Mouse (Mus musculus): ENCODE measurements around the gene Igfbp5. TPM values are rescaled to one million over a fixed set of nuclear protein-coding genes. Genes with fewer than 3 reads are reported as not detected.
A peak's percentile ranks its signal among the peaks of the same experiment; 100 is the strongest.

Gene Igfbp5
- polyA plus RNA-seq, 1 experiment from 2014 or later, result 14.3 TPM

DNA sequence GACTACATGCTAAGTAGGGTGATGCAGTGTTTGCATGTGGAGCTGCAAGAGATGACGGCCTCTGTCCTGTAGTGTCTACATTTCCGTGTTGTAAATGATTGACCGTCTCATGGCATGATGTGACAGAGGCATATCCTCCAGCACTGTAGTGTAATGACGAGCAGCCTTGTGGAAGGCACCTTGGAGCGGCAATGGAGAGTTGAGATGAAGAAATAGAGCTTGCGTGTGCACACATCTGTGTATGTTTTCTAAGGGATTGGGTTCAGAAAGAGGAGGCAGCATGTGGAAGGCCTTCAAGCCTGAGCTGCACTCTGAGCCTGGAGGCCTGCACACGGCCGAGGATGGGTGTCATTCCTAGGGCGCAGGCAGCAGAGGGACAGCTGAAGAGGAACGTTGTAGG lies 19.0 kb downstream of the Igfbp5 start:
- H3K4me1 ChIP-seq (replicated peaks; ENCODE audit: control insufficient read depth, insufficient read depth, low read length), result no peaks in the 10 kb centered on the region
- H3K27ac ChIP-seq (ENCODE audit: low read depth, low read length), result no peak overlapping the region
- no peak overlapping the region for H3K4me2 ChIP-seq (replicated peaks; ENCODE audit: low read depth)
- no peaks in the 10 kb centered on the region for H3K36me3 ChIP-seq (ENCODE audit: control insufficient read depth, insufficient read depth)
- H3K9me3 ChIP-seq (ENCODE audit: control insufficient read depth), result no peaks in the 10 kb centered on the region
- no peak overlapping the region for H3K4me3 ChIP-seq (ENCODE audit: low read depth, low read length)
- no peak for TF ChIP-seq CTCF (IDR thresholded peaks at IDR 0.05; ENCODE audit: low read depth)
- no peaks in the 10 kb centered on the region for H3K27me3 ChIP-seq (replicated peaks; ENCODE audit: control insufficient read depth, insufficient read depth, low read length)
- 85% methylated on average over 10 of the region's 10 CpGs for WGBS
- ATAC-seq, result no peak
- no peak overlapping the region for H3K9ac ChIP-seq (ENCODE audit: low read depth, low read length)

DNA sequence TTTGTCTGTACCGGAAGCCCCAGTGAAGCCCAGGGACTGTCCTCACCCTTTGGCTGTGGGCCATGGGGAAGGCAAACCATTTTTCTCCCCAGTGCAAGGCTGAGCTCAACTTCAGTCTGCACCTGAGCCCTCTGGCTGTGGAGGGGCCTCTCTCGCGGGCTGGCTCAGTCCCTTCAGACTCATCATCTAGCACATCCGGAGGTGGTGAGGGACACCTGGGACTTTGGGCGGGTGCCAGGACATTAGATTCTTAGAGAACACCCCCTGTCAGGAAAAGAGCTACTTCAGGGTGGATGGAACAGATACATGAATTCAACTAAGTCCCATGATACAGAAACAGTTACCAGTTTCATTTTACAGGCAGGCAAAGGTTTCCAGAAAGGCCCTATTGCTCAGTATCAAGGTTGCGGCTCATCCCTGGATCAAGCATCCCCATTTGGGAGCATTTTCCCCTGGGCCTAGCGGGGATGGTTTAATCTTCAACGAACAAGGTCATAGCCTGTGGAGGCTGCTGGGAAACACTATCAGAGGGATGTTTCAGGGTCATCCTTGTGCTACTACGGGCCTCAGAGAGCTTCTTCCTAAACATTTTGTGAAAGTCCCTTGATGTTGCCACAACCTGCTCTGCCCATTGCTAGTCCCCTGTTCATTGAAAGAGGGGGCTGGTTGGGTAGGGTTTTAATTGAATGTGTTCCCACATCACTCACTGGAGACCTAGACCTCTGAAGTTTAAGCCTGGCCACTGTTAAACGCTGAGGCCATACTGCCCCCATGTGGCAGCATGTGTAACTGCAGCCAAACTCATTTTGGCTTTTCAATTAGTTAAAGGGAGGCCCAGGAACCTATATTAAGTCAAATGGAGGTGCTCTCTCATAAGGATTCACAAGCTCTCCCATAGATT lies 20.1 kb downstream of the Igfbp5 start:
- Histone ChIP-seq H3K4me1 (replicated peaks; ENCODE audit: control insufficient read depth, insufficient read depth, low read length) (no peaks in the 10 kb centered on the region), H3K9me3 (ENCODE audit: control insufficient read depth) (no peaks in the 10 kb centered on the region), H3K4me3 (ENCODE audit: low read depth, low read length) (no peak overlapping the region), H3K27me3 (replicated peaks; ENCODE audit: control insufficient read depth, insufficient read depth, low read length) (no peaks in the 10 kb centered on the region), H3K36me3 (ENCODE audit: control insufficient read depth, insufficient read depth) (no peaks in the 10 kb centered on the region), H3K4me2 (replicated peaks; ENCODE audit: low read depth) (no peak overlapping the region), H3K9ac (ENCODE audit: low read depth, low read length) (no peak overlapping the region), H3K27ac (ENCODE audit: low read depth, low read length) (no peak overlapping the region)
- no peak for ATAC-seq
- peak; percentile 97 for TF ChIP-seq CTCF (IDR thresholded peaks at IDR 0.05; ENCODE audit: low read depth)
- 45% methylated on average over 10 of the region's 10 CpGs for WGBS

DNA sequence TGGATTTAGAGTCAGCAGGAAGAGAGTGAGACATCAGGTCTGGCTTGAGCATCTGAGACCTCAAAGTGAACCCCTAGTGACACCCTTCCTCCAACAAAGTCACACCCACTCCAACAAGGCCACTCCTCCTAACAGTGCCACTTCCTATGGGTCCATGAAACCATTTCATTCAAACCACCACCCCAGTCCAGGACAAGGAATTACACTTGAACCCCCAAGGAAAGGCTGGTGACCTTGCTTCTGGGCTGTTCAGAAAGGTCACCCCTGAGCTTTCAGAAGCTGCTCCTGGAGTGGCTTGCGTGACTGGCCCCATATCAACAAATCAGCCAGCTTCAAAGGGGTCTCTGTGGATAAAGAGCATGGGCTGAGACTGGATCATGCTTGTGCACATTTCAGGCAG lies 20.9 kb downstream of the Igfbp5 start:
- no peak for ATAC-seq
- H3K9ac ChIP-seq (ENCODE audit: low read depth, low read length), result no peak overlapping the region
- WGBS, result 96% methylated on average over 1 of the region's 1 CpGs
- no peak for TF ChIP-seq CTCF (IDR thresholded peaks at IDR 0.05; ENCODE audit: low read depth)
- no peak overlapping the region for H3K4me3 ChIP-seq (ENCODE audit: low read depth, low read length)
- H3K36me3 ChIP-seq (ENCODE audit: control insufficient read depth, insufficient read depth), result no peaks in the 10 kb centered on the region
- no peaks in the 10 kb centered on the region for H3K4me1 ChIP-seq (replicated peaks; ENCODE audit: control insufficient read depth, insufficient read depth, low read length)
- no peaks in the 10 kb centered on the region for H3K27me3 ChIP-seq (replicated peaks; ENCODE audit: control insufficient read depth, insufficient read depth, low read length)
- no peak overlapping the region for H3K27ac ChIP-seq (ENCODE audit: low read depth, low read length)
- no peaks in the 10 kb centered on the region for H3K9me3 ChIP-seq (ENCODE audit: control insufficient read depth)
- no peak overlapping the region for H3K4me2 ChIP-seq (replicated peaks; ENCODE audit: low read depth)

GRCm38 (mm10) chr1:72849037-72849436 lies 25.6 kb downstream of the Igfbp5 start:
- WGBS, result 93% methylated on average over 8 of the region's 8 CpGs
- Histone ChIP-seq H3K9me3 (ENCODE audit: control insufficient read depth) (no peaks in the 10 kb centered on the region), H3K4me2 (replicated peaks; ENCODE audit: low read depth) (no peak overlapping the region), H3K4me3 (ENCODE audit: low read depth, low read length) (no peak overlapping the region), H3K4me1 (replicated peaks; ENCODE audit: control insufficient read depth, insufficient read depth, low read length) (no peaks in the 10 kb centered on the region), H3K9ac (ENCODE audit: low read depth, low read length) (no peak overlapping the region), H3K27ac (ENCODE audit: low read depth, low read length) (no peak overlapping the region), H3K36me3 (ENCODE audit: control insufficient read depth, insufficient read depth) (no peaks in the 10 kb centered on the region), H3K27me3 (replicated peaks; ENCODE audit: control insufficient read depth, insufficient read depth, low read length) (no peaks in the 10 kb centered on the region)
- ATAC-seq, result no peak
- TF ChIP-seq CTCF (IDR thresholded peaks at IDR 0.05; ENCODE audit: low read depth), result no peak

GRCm38 (mm10) chr1:72847849-72848380 lies 26.8 kb downstream of the Igfbp5 start:
- H3K27me3 ChIP-seq (replicated peaks; ENCODE audit: control insufficient read depth, insufficient read depth, low read length), result no peaks in the 10 kb centered on the region
- no peaks in the 10 kb centered on the region for H3K9me3 ChIP-seq (ENCODE audit: control insufficient read depth)
- no peak overlapping the region for H3K4me3 ChIP-seq (ENCODE audit: low read depth, low read length)
- 88% methylated on average over 4 of the region's 4 CpGs for WGBS
- no peak overlapping the region for H3K9ac ChIP-seq (ENCODE audit: low read depth, low read length)
- H3K36me3 ChIP-seq (ENCODE audit: control insufficient read depth, insufficient read depth), result no peaks in the 10 kb centered on the region
- no peak overlapping the region for H3K4me2 ChIP-seq (replicated peaks; ENCODE audit: low read depth)
- peaks cover under 1% of the 10 kb centered on the region; the same call in 1 of the 2 replicates for H3K4me1 ChIP-seq (replicated peaks; ENCODE audit: control insufficient read depth, insufficient read depth, low read length)
- no peak for ATAC-seq
- TF ChIP-seq CTCF (IDR thresholded peaks at IDR 0.05; ENCODE audit: low read depth), result no peak
- H3K27ac ChIP-seq (ENCODE audit: low read depth, low read length), result no peak overlapping the region

DNA sequence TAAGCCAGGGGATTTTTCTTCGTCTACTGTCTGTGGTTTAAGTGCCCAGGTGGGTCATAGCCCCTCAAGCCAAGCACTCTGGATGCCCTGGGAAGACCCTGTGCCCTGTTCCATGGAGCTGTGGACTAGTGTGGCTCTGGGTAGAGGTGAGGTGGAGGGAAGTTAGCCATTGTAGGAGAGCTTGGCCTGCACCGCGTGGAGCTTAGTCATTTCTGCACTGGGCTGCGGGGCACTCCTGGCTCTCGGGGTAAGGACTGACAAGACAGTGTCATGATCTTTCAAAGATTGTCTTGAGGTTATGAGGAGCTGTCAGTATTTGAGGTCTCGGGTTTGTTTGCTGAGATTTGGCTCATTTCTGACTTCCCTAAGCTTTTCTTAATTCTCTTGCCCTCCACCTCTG lies 30.0 kb downstream of the Igfbp5 start:
- Histone ChIP-seq H3K4me3 (ENCODE audit: low read depth, low read length) (no peak overlapping the region), H3K9ac (ENCODE audit: low read depth, low read length) (no peak overlapping the region), H3K36me3 (ENCODE audit: control insufficient read depth, insufficient read depth) (no peaks in the 10 kb centered on the region), H3K4me2 (replicated peaks; ENCODE audit: low read depth) (no peak overlapping the region), H3K27me3 (replicated peaks; ENCODE audit: control insufficient read depth, insufficient read depth, low read length) (no peaks in the 10 kb centered on the region), H3K27ac (ENCODE audit: low read depth, low read length) (no peak overlapping the region), H3K4me1 (replicated peaks; ENCODE audit: control insufficient read depth, insufficient read depth, low read length) (peaks cover 4% of the 10 kb centered on the region; the same call in 1 of the 2 replicates), H3K9me3 (ENCODE audit: control insufficient read depth) (no peaks in the 10 kb centered on the region)
- no peak for ATAC-seq
- TF ChIP-seq CTCF (IDR thresholded peaks at IDR 0.05; ENCODE audit: low read depth), result no peak
- WGBS, result 88% methylated on average over 6 of the region's 6 CpGs

Data from intestine, postnatal 0 days (tissue).